Mouse (Mus musculus) kidney, adult 2 months (tissue): ENCODE data around the gene Zfp993.
"Not testable (repeated sequence)": the region's sequence is repeated elsewhere in the genome, so short reads cannot be mapped to it uniquely, and the experiment has no call there.

ENCODE experiments used
- CTCF ChIP-seq: fragments of 200-500 bp; conservative IDR thresholded peaks from 2 replicates; pipeline ENCODE4 v1.5.1; 2011; ENCODE audit warnings: low read depth, mild to moderate bottlenecking, control low read depth, low read length, moderate library complexity, mixed read lengths; ENCODE audit not compliant: insufficient read depth, insufficient read length
- POLR2A ChIP-seq: fragments of 200-500 bp; IDR thresholded peaks from one replicate; pipeline ENCODE4 v1.6.1; 2011; ENCODE audit warnings: low read depth, low read length, control low read depth

GRCm38 (mm10) chr4:146610774-146611400 lies at the start of gene Zfp993:
- TF ChIP-seq CTCF, POLR2A: not testable (repeated sequence)
